Mouse (Mus musculus): Measurements from ENCODE around the gene Tbc1d32.

- TF ChIP-seq HCFC1 (IDR thresholded peaks at IDR 0.05; ENCODE audit: low read depth, low read length) = no peak
- TF ChIP-seq POLR2A (IDR thresholded peaks at IDR 0.05; ENCODE audit: control insufficient read depth in 1 of 2, insufficient read depth in 1 of 2, low read depth in 1 of 2, low read length in 2 of 2, poor library complexity in 1 of 2) = no peak
- no peak for TF ChIP-seq MXI1 (IDR thresholded peaks at IDR 0.05; ENCODE audit: low read depth, low read length)
- TF ChIP-seq ZNF384 (IDR thresholded peaks at IDR 0.05; ENCODE audit: low read depth, low read length) = no peak
- TF ChIP-seq CTCF (IDR thresholded peaks at IDR 0.05 in 2 of 3, conservative IDR thresholded peaks at IDR 0.05 in 1 of 3; ENCODE audit: control insufficient read depth in 1 of 3, insufficient read depth in 1 of 3, low read depth in 2 of 3, low read length in 3 of 3, poor library complexity in 1 of 3, severe bottlenecking in 1 of 3) = no peak
- no peak for TF ChIP-seq GABPA (IDR thresholded peaks at IDR 0.05; ENCODE audit: low read depth, low read length)
- TF ChIP-seq SIN3A (IDR thresholded peaks at IDR 0.05; ENCODE audit: low read length) = no peak
- TF ChIP-seq RAD21 (IDR thresholded peaks at IDR 0.05; ENCODE audit: low read depth, low read length) = no peak
Measured at GRCm38 (mm10) chr10:56156956-56157355, 71.5 kb downstream of the Tbc1d32 start.

Measured in MEL (cell line).